Mouse (Mus musculus): ENCODE measurements at regions not wholly inside any gene's neighbourhood (a gene's known extent, or its start where the extent isn't known, plus 50 kb on each side); places are given as distances from the start of the nearest gene placed in this dataset.
"Not testable (repeated sequence)": the region's sequence is repeated elsewhere in the genome, so short reads cannot be mapped to it uniquely, and the experiment has no call there.

- no peak overlapping the region for H3K27ac ChIP-seq (replicated peaks)
- H3K9ac ChIP-seq (ENCODE audit: low read length): no peak overlapping the region
- no peaks in the 10 kb centered on the region for H3K36me3 ChIP-seq (ENCODE audit: control insufficient read depth, insufficient read depth, low read length)
- DNase-seq (ENCODE audit: low spot score) (no peak), ATAC-seq (ENCODE audit: low FRiP score, low TSS enrichment) (peak; percentile 79; the same call in 1 of the 2 replicates)
- 44% methylated on average over 8 of the region's 8 CpGs for WGBS
- H3K9me3 ChIP-seq (ENCODE audit: control insufficient read depth, low read length): no peaks in the 10 kb centered on the region
- no peak overlapping the region for H3K4me3 ChIP-seq (ENCODE audit: low read depth, low read length)
- no peak for TF ChIP-seq EP300 (optimal IDR thresholded peaks at IDR 0.05)
- no peak for TF ChIP-seq CTCF (IDR thresholded peaks at IDR 0.05; ENCODE audit: low read depth)
- H3K4me2 ChIP-seq (replicated peaks; ENCODE audit: low read depth): no peak overlapping the region
- no peaks in the 10 kb centered on the region for H3K4me1 ChIP-seq (replicated peaks; ENCODE audit: control insufficient read depth, insufficient read depth)
- no peaks in the 10 kb centered on the region for H3K27me3 ChIP-seq (ENCODE audit: control insufficient read depth, insufficient read depth, low read length)
Observed at GRCm38 (mm10) chr14:17005194-17006018, 186.4 kb upstream of the Rarb start.

GRCm38 (mm10) chr14:17004714-17005113 is 185.8 kb upstream of the Rarb start:
- DNase-seq (ENCODE audit: low spot score): no peak

GRCm38 (mm10) chr14:16996716-16997115 is 177.8 kb upstream of the Rarb start:
- no peak for ATAC-seq (ENCODE audit: low FRiP score, low TSS enrichment)
- Histone ChIP-seq H3K9me3 (ENCODE audit: control insufficient read depth, low read length) (no peaks in the 10 kb centered on the region), H3K4me2 (replicated peaks; ENCODE audit: low read depth) (no peak overlapping the region), H3K27ac (replicated peaks) (no peak overlapping the region), H3K36me3 (ENCODE audit: control insufficient read depth, insufficient read depth, low read length) (no peaks in the 10 kb centered on the region), H3K4me1 (replicated peaks; ENCODE audit: control insufficient read depth, insufficient read depth) (no peaks in the 10 kb centered on the region), H3K9ac (ENCODE audit: low read length) (no peak overlapping the region), H3K27me3 (ENCODE audit: control insufficient read depth, insufficient read depth, low read length) (no peaks in the 10 kb centered on the region), H3K4me3 (ENCODE audit: low read depth, low read length) (no peak overlapping the region)
- no peak for DNase-seq (ENCODE audit: low spot score)
- WGBS: 55% methylated on average over 2 of the region's 2 CpGs
- TF ChIP-seq CTCF (IDR thresholded peaks at IDR 0.05; ENCODE audit: low read depth) (no peak), EP300 (optimal IDR thresholded peaks at IDR 0.05) (no peak)

More at GRCm38 (mm10) chr14:17004714-17005113, 185.8 kb upstream of the Rarb start:
- H3K9me3 ChIP-seq (ENCODE audit: control insufficient read depth, low read length): no peaks in the 10 kb centered on the region
- H3K27ac ChIP-seq (replicated peaks): no peak overlapping the region
- no peaks in the 10 kb centered on the region for H3K27me3 ChIP-seq (ENCODE audit: control insufficient read depth, insufficient read depth, low read length)
- H3K36me3 ChIP-seq (ENCODE audit: control insufficient read depth, insufficient read depth, low read length): no peaks in the 10 kb centered on the region
- no peaks in the 10 kb centered on the region for H3K4me1 ChIP-seq (replicated peaks; ENCODE audit: control insufficient read depth, insufficient read depth)
- no peak overlapping the region for H3K4me3 ChIP-seq (ENCODE audit: low read depth, low read length)
- TF ChIP-seq EP300 (optimal IDR thresholded peaks at IDR 0.05) (no peak), CTCF (IDR thresholded peaks at IDR 0.05; ENCODE audit: low read depth) (no peak)
- H3K9ac ChIP-seq (ENCODE audit: low read length): no peak overlapping the region
- no peak overlapping the region for H3K4me2 ChIP-seq (replicated peaks; ENCODE audit: low read depth)
- WGBS: 43% methylated on average over 1 of the region's 1 CpGs
- no peak for ATAC-seq (ENCODE audit: low FRiP score, low TSS enrichment)

- 94% methylated on average over 2 of the region's 2 CpGs for WGBS
- not testable (repeated sequence) for DNase-seq (ENCODE audit: low spot score); H3K4me3 ChIP-seq (ENCODE audit: low read depth, low read length); H3K36me3 ChIP-seq (ENCODE audit: control insufficient read depth, insufficient read depth, low read length); H3K27me3 ChIP-seq (ENCODE audit: control insufficient read depth, insufficient read depth, low read length); H3K4me1 ChIP-seq (replicated peaks; ENCODE audit: control insufficient read depth, insufficient read depth); H3K9ac ChIP-seq (ENCODE audit: low read length); H3K4me2 ChIP-seq (replicated peaks; ENCODE audit: low read depth); H3K27ac ChIP-seq (replicated peaks); H3K9me3 ChIP-seq (ENCODE audit: control insufficient read depth, low read length); ATAC-seq (ENCODE audit: low FRiP score, low TSS enrichment)
Observed at GRCm38 (mm10) chr14:16970911-16971310, 152.0 kb upstream of the Rarb start.

- Histone ChIP-seq H3K4me1 (replicated peaks; ENCODE audit: control insufficient read depth, insufficient read depth) (no peaks in the 10 kb centered on the region; the same call in 1 of the 2 replicates), H3K4me3 (ENCODE audit: low read depth, low read length) (no peak overlapping the region), H3K4me2 (replicated peaks; ENCODE audit: low read depth) (no peak overlapping the region), H3K36me3 (ENCODE audit: control insufficient read depth, insufficient read depth, low read length) (no peaks in the 10 kb centered on the region), H3K9me3 (ENCODE audit: control insufficient read depth, low read length) (no peaks in the 10 kb centered on the region), H3K27me3 (ENCODE audit: control insufficient read depth, insufficient read depth, low read length) (no peaks in the 10 kb centered on the region), H3K9ac (ENCODE audit: low read length) (no peak overlapping the region), H3K27ac (replicated peaks) (no peak overlapping the region)
- ATAC-seq (ENCODE audit: low FRiP score, low TSS enrichment): no peak
- 15% methylated on average over 2 of the region's 2 CpGs for WGBS
- DNase-seq (ENCODE audit: low spot score): no peak
- TF ChIP-seq EP300 (optimal IDR thresholded peaks at IDR 0.05) (no peak), CTCF (IDR thresholded peaks at IDR 0.05; ENCODE audit: low read depth) (no peak)
Observed at GRCm38 (mm10) chr14:16964717-16965391, 145.9 kb upstream of the Rarb start.

Data from stomach, postnatal 0 days (tissue).